Mouse (Mus musculus) testis, adult 2 months (tissue): ENCODE measurements around the gene Usp12.

Experiments used
- CTCF ChIP-seq: fragments of 200-500 bp; IDR thresholded peaks from 2 replicates; pipeline ENCODE4 v1.5.1; 2012; ENCODE audit warnings: low read depth, mild to moderate bottlenecking, inconsistent platforms, low read length, moderate library complexity; ENCODE audit not compliant: control insufficient read depth, insufficient read depth, insufficient replicate concordance
- POLR2A ChIP-seq: fragments of 200-500 bp; IDR thresholded peaks from 2 replicates; pipeline ENCODE4 v1.6.1; 2012; ENCODE audit warnings: low read depth, mild to moderate bottlenecking, inconsistent platforms, low read length, moderate library complexity; ENCODE audit not compliant: control insufficient read depth

- no peak for TF ChIP-seq POLR2A
- TF ChIP-seq CTCF = no peak
Observed at GRCm38 (mm10) chr5:146790944-146791343, 3.9 kb downstream of the Usp12 start.
